Mouse (Mus musculus) midbrain, embryonic 11.5 days (tissue): ENCODE data around the gene Spdef. TPM values are rescaled to one million over a fixed set of nuclear protein-coding genes. Genes with fewer than 3 reads are reported as not detected.

ENCODE experiments used
- ATAC-seq: fragments of 200-750 bp; cut with Nextera tagmentation; 2 replicates; pipeline ENCODE4 v1.8.0; 2017; ENCODE audit warnings: moderate TSS enrichment, moderate library complexity; ENCODE audit not compliant: low FRiP score
- DNase-seq: peaks from one replicate; pipeline ENCODE4 v3.0.0; 2015; ENCODE audit warnings: low spot score; ENCODE audit errors: missing footprints
- H3K27ac ChIP-seq: fragments of 300-500 bp; sonication (generic); 2 replicates; pipeline ENCODE4 v1.5.1; 2014; ENCODE audit warnings: low read depth, low read length
- H3K27me3 ChIP-seq: fragments of 300-500 bp; sonication (generic); 2 replicates; pipeline ENCODE4 v1.6.1; 2014; ENCODE audit warnings: mild to moderate bottlenecking, low read length, moderate library complexity, mixed read lengths; ENCODE audit not compliant: control insufficient read depth, insufficient read depth
- H3K36me3 ChIP-seq: fragments of 300-500 bp; sonication (generic); 2 replicates; pipeline ENCODE4 v1.6.1; 2014; ENCODE audit warnings: mild to moderate bottlenecking, low read length, moderate library complexity, mixed read lengths; ENCODE audit not compliant: control insufficient read depth, insufficient read depth
- H3K4me1 ChIP-seq: fragments of 300-500 bp; sonication (generic); 2 replicates; pipeline ENCODE4 v1.6.1; 2014; ENCODE audit warnings: low read length; ENCODE audit not compliant: control insufficient read depth, insufficient read depth
- H3K4me2 ChIP-seq: fragments of 300-500 bp; sonication (generic); 2 replicates; pipeline ENCODE4 v1.6.1; 2014; ENCODE audit warnings: mild to moderate bottlenecking, moderate library complexity
- H3K4me3 ChIP-seq: fragments of 300-500 bp; sonication (generic); 2 replicates; pipeline ENCODE4 v1.5.1; 2014; ENCODE audit warnings: low read depth, low read length
- H3K9ac ChIP-seq: fragments of 300-500 bp; sonication (generic); 2 replicates; pipeline ENCODE4 v1.6.1; 2014; ENCODE audit warnings: low read length
- H3K9me3 ChIP-seq: fragments of 300-500 bp; sonication (generic); 2 replicates; pipeline ENCODE4 v1.6.1; 2016; ENCODE audit warnings: low read length; ENCODE audit not compliant: control insufficient read depth
- WGBS: fragments of 180-500 bp; shearing (Covaris S2); extraction: QIAGEN DNeasy Blood & Tissue Kit; methylation state at CpG from one replicate; pipeline ENCODE4 v1.1.7; 2014; 5-methylcytosine and 5-hydroxymethylcytosine counted together
- polyA plus RNA-seq: library from polyadenylated mRNA; unstranded; fragments of >200 nt; fragmentation: Nextera tagmentation; extraction: Ambion mirVana; gene quantifications from 2 replicates; pipeline ENCODE4 v1.2.1, GENCODE M21; 2014

Spdef gene
- polyA plus RNA-seq, 1 experiment from 2014 or later: 0.25 TPM

DNA sequence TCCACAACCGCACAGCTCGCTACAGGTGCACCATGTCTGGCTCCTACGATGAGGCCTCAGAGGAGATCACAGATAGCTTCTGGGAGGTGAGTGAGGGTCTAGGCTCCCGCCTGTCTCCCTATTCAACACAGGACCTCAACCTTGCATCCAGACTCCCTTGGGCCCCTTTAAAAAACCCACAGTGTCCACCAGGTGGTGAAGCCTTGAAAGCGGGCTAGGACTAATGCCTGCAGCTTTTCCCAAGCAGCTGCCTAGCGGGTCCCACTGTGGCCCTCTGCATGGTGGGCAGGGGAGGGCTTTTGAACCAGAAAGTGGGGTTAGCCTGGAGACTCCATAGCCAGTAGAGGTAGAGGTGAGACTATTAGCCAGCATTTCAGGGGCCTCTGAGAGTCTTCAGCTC is 26.9 kb downstream of the Spdef start:
- Histone ChIP-seq H3K27me3 (peaks cover 10% of the 10 kb centered on the region), H3K9me3 (no peaks in the 10 kb centered on the region), H3K4me3 (no peak overlapping the region), H3K9ac (no peak overlapping the region), H3K4me2 (no peak overlapping the region), H3K4me1 (0 out of 2 replicates have a peak, but pooled peaks cover 4% of the 10 kb centered on the region), H3K27ac (no peak overlapping the region), H3K36me3 (no peaks in the 10 kb centered on the region)
- WGBS: 76% methylated on average over 6 of the region's 6 CpGs
- no peak for ATAC-seq
- peak; percentile 88 for DNase-seq

DNA sequence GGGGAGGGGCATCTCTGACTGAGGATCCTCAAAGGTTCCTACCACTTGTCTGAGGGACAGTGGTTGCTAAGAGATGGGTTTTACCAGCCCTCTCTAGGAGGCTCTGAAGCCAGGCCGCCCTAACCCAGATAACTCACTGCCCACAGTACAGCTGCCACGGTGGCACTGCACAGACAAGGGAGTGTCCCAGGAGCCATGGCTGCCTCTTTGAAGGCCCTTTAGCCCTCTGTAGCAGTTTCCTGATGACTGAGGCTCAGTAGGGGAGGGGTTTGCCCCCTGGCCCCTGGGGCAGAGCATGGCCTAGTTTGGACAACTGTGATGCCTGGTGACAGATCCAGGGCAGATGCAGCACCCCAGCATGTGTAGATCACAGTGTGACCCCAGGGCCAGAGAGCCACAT is 27.9 kb downstream of the Spdef start:
- H3K4me1 ChIP-seq: 0 out of 2 replicates have a peak, but pooled peaks cover 4% of the 10 kb centered on the region
- H3K9ac ChIP-seq: no peak overlapping the region
- 0 out of 2 replicates have a peak, but pooled peaks cover 4% of the 10 kb centered on the region for H3K27me3 ChIP-seq
- ATAC-seq: no peak
- no peaks in the 10 kb centered on the region for H3K9me3 ChIP-seq
- H3K27ac ChIP-seq: no peak overlapping the region
- no peak overlapping the region for H3K4me3 ChIP-seq
- 60% methylated on average over 2 of the region's 2 CpGs for WGBS
- DNase-seq: peak; percentile 76
- no peaks in the 10 kb centered on the region for H3K36me3 ChIP-seq
- no peak overlapping the region for H3K4me2 ChIP-seq

DNA sequence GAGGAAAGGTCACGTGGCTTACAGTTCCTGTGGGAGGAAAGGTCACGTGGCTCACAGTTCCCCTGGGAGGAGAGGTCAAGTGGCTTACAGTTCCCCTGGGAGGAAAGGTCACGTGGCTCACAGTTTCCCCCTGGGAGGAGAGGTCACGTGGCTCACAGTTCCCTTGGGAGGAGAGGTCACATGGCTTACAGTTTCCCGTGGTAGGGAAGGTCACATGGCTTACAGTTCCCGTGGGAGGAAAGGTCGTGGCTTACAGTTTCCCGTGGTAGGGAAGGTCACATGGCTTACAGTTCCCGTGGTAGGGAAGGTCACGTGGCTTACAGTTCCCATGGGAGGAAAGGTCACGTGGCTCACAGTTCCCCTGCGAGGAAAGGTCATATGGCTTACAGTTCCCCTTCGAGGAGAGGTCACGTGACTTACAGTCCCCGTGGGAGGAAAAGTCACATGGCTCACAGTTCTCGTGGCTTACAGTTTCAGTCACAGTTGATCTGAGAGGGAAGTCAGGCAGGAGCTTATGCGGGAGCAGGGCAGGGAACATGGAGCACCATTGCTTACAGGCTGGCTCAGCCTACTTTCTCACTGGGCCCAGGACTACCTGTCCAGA is 29.0 kb downstream of the Spdef start:
- H3K4me2 ChIP-seq: no peak overlapping the region
- ATAC-seq (no peak), DNase-seq (peak; percentile 67)
- H3K4me1 ChIP-seq: 0 out of 2 replicates have a peak, but pooled peaks cover 4% of the 10 kb centered on the region
- H3K4me3 ChIP-seq: no peak overlapping the region
- H3K9me3 ChIP-seq: no peaks in the 10 kb centered on the region
- 88% methylated on average over 17 of the region's 17 CpGs for WGBS
- H3K36me3 ChIP-seq: no peaks in the 10 kb centered on the region
- no peak overlapping the region for H3K9ac ChIP-seq
- H3K27ac ChIP-seq: no peak overlapping the region
- no peaks in the 10 kb centered on the region for H3K27me3 ChIP-seq

DNA sequence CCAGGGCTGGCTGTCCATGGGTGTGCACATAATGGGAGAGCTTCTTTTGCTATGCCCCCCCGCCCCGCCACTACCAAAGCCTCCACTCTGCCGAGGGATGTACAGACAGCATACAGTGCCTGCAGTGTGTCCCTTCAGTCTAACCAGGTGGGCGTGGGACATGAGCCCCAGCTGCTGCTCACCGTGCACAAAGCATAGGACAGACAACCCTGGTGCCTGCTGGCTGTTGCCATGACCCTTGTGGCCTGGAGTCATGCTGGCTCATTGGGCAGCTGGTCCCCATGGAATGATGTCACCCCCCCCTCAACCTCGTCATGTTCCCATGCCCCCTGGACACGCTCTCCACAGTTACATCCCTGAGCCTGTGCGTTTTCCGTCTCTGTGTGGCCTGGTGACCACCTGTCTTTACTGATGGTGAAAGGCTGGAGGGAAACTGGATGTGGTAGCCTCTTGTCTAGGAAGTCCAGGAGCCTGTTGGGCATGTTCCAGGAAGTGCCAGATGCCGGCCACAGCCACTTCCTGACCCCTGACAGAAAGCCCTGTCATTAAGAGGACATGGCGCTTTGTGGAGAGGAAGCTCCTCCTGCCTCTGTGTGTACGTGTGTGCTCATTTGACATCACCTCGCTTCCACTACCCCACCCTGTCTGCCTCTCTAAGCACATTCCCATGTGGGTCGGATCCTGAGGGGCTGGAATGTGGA is 37.6 kb downstream of the Spdef start:
- H3K4me3 ChIP-seq: no peak overlapping the region
- peak; percentile 69 for DNase-seq
- no peaks in the 10 kb centered on the region; the same call in 1 of the 2 replicates for H3K27me3 ChIP-seq
- no peaks in the 10 kb centered on the region for H3K36me3 ChIP-seq
- H3K9me3 ChIP-seq: no peaks in the 10 kb centered on the region
- H3K4me2 ChIP-seq: no peak overlapping the region
- ATAC-seq: no peak
- H3K4me1 ChIP-seq: peaks cover 4% of the 10 kb centered on the region; the same call in 1 of the 2 replicates
- 79% methylated on average over 14 of the region's 14 CpGs for WGBS
- no peak overlapping the region for H3K9ac ChIP-seq
- H3K27ac ChIP-seq: no peak overlapping the region

DNA sequence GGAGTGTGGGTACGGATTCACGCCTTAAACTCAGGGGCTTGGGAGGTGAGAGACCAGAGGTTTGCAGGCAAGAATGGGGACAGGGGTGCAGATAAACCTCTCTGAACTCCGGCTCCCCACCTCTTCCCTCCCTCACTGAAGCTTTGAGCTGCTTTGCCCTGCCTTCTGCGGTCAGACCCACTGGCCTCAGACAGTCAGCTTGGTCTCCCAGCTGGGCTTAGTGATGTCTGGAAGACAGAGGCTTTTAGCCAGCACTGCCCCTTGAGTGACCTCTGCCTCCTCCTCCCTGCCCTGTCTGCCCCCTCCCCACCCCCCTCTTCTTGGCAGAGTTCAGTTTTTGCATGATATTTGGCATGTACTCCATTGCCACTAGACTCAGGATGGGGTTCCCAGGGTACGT is 42.4 kb downstream of the Spdef start:
- Histone ChIP-seq H3K4me3 (no peak overlapping the region), H3K9me3 (no peaks in the 10 kb centered on the region), H3K4me1 (peaks cover 16% of the 10 kb centered on the region), H3K9ac (no peak overlapping the region; the same call in 1 of the 2 replicates), H3K27ac (no peak overlapping the region), H3K4me2 (peak overlapping the region; percentile 94; the same call in 1 of the 2 replicates), H3K36me3 (no peaks in the 10 kb centered on the region), H3K27me3 (peaks cover 6% of the 10 kb centered on the region)
- DNase-seq (peak; percentile 85), ATAC-seq (no peak)
- WGBS: 44% methylated on average over 5 of the region's 5 CpGs

DNA sequence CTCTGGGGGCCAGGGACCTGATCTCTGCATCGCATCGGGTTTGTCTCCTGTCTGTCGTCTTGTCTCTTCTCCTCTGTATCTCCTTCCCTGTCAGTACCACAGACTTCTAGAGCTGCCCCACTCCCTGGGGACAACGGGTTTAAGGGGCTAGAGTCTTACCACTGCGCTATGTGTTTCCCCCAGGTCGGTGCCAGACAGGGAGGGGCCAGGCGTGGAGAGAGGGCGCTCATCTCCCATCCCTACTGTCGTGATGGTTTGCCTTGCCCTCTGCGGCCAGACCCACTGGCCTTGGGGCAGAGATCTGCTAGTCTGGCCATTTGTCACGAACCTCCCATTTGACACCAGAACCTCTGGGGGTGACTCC is 43.2 kb downstream of the Spdef start:
- ATAC-seq: peak; percentile 43
- Histone ChIP-seq H3K4me1 (peaks cover 16% of the 10 kb centered on the region), H3K27ac (no peak overlapping the region), H3K9me3 (no peaks in the 10 kb centered on the region), H3K4me3 (peak overlapping the region; percentile 45), H3K36me3 (no peaks in the 10 kb centered on the region), H3K27me3 (peaks cover 6% of the 10 kb centered on the region), H3K4me2 (peak overlapping the region; percentile 94), H3K9ac (peak overlapping the region; percentile 59)
- WGBS: 4% methylated on average over 11 of the region's 11 CpGs
- DNase-seq: peak; percentile 87

DNA sequence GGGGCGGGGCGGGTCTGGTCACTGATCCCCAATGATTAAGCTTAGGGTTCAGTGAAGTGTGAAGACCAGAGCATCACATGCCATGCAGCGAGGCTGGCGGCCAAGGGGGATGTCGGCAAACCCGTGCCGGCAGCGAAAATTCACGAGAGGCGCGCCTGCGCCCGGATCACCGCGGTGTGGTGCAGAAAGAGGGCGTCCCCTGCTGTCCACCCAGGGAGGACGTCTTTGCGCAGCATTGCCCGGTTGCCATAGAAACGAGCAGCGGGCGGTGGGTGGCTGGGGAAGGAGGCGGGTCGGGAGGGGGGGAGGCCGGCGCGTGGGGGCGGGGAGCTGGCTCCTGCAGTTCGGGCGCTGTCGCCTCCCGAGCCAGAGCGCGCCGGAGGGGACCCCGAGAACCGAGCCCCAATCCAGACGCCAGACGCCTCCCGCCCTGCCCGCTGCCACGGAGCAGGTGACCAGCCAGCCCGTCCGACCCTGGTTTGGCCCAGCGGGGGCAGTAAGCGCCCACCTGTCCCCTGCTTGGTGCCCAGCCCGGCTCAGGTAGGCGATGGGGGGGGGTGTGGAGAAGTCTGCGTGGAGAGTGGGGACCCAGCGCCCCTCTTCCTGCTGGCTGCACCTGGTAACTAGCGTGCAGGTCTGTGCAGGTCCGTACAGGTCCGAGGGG is 43.7 kb downstream of the Spdef start:
- ATAC-seq (peak; percentile 78), DNase-seq (peak; percentile 95)
- no peaks in the 10 kb centered on the region for H3K9me3 ChIP-seq
- H3K27me3 ChIP-seq: peaks cover 6% of the 10 kb centered on the region
- H3K36me3 ChIP-seq: no peaks in the 10 kb centered on the region
- peak overlapping the region; percentile 94 for H3K4me2 ChIP-seq
- WGBS: under 1% methylated on average over 44 of the region's 53 CpGs
- peak overlapping the region; percentile 45 for H3K4me3 ChIP-seq
- H3K27ac ChIP-seq: no peak overlapping the region
- H3K9ac ChIP-seq: peak overlapping the region; percentile 59
- H3K4me1 ChIP-seq: peaks cover 16% of the 10 kb centered on the region

DNA sequence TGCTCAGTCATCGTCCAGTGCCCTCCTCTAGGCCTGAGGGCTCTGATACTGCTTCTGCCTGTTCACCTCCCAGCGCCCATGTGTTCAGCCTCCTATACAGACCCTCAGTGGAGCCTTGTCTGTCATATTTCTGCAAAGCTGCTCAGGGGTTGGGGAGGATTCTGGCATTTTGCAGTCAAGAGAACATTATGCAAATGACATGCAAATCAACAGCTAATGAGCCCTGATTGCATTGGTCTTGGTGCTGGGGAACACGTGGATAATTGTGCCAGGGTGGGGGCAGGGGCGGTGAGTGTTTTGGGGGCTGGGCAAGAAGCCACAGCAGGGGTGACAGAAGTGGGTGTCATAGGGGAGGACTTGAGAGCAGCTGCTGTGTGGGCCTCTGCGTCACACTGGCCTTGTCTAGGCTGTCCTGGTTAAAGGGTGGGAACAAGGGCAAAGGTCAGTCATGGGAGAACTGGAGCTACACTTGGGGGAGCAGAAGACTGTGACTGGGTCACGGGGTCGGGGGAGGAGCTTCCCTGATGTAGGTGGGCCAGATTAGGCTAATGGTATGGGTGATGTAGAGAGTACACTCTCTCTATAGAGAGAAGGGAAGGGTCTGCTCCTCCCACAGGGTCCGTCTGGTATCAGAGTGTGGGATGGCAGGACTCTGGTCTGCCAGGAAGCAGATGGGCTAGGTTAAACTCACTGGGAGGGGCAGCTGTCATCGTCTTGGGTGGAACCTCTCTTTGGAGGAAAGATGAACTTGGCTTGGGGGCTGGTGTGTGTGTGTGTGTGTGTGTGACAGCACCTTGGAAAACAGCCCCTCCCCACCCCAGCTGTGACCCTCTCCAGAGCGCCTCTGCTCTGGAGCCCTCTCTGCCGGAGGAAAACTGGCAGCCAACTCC is 49.6 kb downstream of the Spdef start:
- Histone ChIP-seq H3K4me1 (peaks cover 3% of the 10 kb centered on the region; the same call in 1 of the 2 replicates), H3K4me2 (no peak overlapping the region), H3K27me3 (no peaks in the 10 kb centered on the region; the same call in 1 of the 2 replicates), H3K9ac (no peak overlapping the region), H3K9me3 (no peaks in the 10 kb centered on the region), H3K4me3 (no peak overlapping the region), H3K36me3 (no peaks in the 10 kb centered on the region), H3K27ac (no peak overlapping the region)
- DNase-seq: peak; percentile 74
- peak; percentile 40; the same call in 1 of the 2 replicates for ATAC-seq
- WGBS: 49% methylated on average over 11 of the region's 11 CpGs
